Mouse (Mus musculus) adrenal gland, postnatal 36 days (tissue): ENCODE measurements around the gene Hikeshi. TPM values are rescaled to one million over a fixed set of nuclear protein-coding genes. Genes with fewer than 3 reads are reported as not detected.

Experiments
- DNase-seq, 2 experiments: peaks; one replicate each; pipeline ENCODE4 v3.0.0; 2021; ENCODE audit warnings: mixed read lengths in 1 of 2
- long read RNA-seq, 2 experiments: library from polyadenylated mRNA; stranded (forward); transcript quantifications; one replicate each; pipeline ENCODE4 v2.0.0; 2021; ENCODE audit warnings: borderline sequencing depth in 2 of 2
- total RNA-seq, 2 experiments: library from RNA; stranded (reverse); gene quantifications; 2 replicates each; pipeline ENCODE4 v1.2.3; 2021

The Hikeshi gene
- total RNA-seq, result 10 to 100 TPM; 79.1 to 87.2 TPM
- long read RNA-seq, experiment 1, transcript Hikeshi-206 (5 exons, 2,224 nt), result major isoform, 47 of 56 reads
- long read RNA-seq, experiment 1, partial matches to known transcripts, result 1 of 56 reads
- long read RNA-seq, experiment 1, other reads (novel, unspliced or antisense), result 1 of 56 reads
- long read RNA-seq, experiment 2, transcript Hikeshi-209 (4 exons, 806 nt), result minor isoform, 8 of 27 reads
- long read RNA-seq, experiment 2, transcript Hikeshi-206 (5 exons, 2,224 nt), result major isoform, 16 of 27 reads
- long read RNA-seq, experiment 2, partial matches to known transcripts, result 0 of 27 reads
- long read RNA-seq, experiment 2, other reads (novel, unspliced or antisense), result 2 of 27 reads

DNA sequence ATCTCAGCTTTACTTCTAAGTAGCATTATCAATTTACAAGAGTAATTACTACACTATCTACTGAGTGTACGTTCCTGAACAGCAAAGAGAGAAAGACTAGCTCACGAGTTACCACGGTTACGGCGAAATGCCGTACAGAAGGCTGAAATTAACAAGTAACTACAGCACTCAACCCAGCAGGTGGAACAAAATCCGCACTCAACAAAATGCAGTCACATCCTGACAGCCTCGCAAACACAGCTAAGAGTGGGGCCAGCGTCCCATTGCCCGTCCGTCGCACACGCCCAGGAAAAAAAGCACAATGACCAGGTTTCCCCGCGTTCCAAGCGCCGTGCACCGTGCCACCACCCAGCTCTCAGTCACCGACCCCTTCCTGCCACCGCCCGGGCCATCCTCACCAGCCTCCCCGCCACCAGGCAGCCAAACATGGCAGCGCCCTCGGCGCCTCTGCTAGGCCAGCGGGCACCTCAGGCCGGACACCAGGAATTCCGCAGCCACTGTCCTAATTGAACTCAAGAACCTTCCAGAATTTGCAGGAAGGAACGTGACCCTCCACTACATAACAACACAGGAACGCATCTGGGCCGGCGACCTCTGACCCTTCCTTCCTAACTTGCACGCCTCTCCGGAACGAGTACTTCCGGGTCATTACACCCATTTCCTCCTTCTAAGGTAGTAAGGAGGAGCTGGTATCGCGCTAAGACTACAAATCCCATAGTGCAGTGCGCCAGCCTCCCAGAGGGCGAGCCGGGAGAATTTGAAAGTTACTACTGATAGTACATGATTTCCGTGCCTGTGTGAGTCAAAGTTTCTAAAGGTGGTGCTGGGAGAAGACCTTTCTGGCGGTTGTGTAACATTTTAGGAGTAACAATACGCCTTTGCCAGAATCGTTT, at the start of gene Hikeshi:
Gene Hikeshi, minus strand, starts transcription at position 634 of the 893 bp plus-strand sequence.
- DNase-seq, result peak; percentile 93 to 96

DNA sequence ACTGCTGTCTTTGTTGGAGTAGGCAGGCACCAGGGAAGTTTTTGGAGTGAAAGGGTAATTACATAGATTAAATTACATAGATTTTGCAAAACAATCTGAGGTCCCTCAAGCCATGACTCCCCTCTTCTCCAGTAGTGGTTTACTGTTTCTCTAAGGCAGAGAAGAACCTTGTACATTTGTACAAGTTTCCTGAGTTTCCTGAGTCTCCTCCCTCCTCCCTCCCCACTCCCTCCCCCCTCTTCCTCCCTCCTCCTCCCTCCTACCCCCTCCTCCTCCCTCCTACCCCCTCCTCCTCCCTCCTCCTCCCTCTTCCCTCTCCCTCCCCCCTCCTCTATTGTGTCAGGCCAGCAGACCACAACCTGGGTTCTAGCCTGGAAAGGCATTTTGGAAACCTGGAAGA, 43.4 kb upstream of the Hikeshi start:
- DNase-seq, result no peak

DNA sequence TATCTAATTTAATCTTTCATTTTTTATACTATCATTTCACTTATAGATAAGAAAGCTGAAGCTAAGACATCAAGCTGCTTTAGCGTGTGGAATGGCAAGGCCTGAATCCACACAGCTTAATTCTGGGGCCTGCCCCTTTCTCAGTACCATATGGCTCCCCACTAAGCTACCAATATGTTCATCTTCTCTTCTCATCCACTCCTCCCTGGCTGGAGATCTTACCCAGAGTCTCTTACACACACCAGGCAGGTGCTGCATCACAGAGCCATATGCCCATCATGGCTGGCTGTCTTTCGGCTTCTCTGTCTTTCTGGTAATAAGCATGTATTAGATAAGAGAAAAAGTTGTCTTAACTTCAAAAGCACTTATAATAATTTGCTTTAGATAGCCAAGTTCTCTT, 42.4 kb upstream of the Hikeshi start:
- no peak for DNase-seq

DNA sequence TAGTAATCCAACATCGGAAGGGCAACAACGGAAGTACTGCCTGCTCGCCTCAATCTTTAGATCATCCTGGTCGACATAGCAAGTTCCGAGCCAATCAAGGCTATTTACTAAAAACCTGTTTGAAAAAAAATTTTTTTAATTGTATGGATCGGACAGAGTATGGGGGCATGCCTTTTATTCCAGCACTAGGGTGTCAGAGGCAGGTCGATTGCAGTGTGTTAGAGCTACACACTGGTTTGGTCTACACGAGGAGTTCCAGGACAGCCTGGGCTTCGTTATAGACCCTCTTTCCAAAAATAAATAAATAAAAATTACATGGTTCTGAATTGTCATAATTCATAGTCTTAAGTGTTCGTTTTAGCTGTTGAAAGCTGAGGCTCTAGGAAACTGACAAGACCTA, 40.6 kb upstream of the Hikeshi start:
- no peak for DNase-seq

DNA sequence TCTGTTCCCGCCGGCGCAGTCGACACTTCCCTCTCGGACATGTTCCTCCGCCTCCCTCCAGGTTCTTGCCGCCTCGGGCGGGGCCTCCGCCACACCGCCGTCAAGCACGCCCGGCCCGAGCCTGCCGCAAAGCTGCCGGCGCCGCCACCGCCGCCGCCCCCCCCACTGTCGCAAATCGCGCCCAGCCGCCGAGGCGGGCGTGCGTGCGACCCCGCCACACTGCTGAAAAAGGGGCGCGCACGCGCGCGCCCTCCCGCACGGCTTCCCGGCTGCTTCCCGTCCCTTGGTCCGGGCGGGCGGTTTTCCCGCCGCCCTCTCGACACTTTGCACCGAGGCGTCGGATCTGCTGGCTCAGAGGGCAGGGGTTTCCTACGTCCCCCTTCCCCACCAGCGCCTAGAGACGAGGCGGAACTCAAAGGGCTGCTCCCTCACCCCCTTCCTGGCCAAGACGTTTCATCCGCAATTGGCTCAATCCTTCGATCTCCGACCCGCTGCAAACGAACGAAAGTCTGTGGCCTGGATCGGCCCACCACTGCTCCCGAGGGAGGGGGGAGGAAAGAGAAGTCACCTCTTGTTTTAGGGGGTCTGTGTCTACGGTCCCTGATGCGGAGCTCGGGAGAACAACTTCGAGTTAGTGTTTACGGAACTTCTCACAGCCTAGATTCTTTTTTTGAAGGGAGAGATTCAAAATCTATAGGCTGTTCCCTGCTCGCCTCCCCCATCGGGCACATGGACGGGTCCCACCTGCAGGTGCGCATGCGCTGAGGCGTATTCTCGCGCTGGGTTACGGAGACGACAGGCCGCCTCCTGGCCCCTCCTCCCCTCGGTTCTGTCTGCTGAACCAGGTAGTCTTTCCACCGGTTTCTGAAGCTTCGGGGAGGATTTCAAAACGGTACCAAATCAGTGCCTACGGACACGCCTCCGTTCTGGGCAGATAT, 39.8 kb upstream of the Hikeshi start, which contains the start of gene Eed:
Gene Eed, minus strand, starts transcription at position 499 of the 938 bp plus-strand sequence.
- peak; percentile 96 to 98 for DNase-seq

DNA sequence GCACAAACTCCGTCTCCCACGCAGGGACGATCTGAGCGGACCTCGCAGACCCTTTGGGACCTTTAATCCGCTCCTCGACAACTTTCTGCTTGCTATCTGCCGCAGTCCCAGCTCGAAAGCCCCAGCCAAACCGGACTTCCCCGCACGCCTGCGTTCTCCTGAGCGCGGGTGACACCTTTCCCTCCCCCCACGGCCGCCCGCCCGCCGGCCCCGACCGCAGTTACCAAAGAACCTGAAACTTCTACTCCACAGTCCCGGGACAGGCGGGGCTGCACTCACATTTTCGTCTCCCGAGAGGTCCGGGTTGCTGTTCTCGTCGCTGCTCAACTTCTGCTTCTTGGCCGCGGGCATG, 39.1 kb upstream of the Hikeshi start:
- no peak for DNase-seq

DNA sequence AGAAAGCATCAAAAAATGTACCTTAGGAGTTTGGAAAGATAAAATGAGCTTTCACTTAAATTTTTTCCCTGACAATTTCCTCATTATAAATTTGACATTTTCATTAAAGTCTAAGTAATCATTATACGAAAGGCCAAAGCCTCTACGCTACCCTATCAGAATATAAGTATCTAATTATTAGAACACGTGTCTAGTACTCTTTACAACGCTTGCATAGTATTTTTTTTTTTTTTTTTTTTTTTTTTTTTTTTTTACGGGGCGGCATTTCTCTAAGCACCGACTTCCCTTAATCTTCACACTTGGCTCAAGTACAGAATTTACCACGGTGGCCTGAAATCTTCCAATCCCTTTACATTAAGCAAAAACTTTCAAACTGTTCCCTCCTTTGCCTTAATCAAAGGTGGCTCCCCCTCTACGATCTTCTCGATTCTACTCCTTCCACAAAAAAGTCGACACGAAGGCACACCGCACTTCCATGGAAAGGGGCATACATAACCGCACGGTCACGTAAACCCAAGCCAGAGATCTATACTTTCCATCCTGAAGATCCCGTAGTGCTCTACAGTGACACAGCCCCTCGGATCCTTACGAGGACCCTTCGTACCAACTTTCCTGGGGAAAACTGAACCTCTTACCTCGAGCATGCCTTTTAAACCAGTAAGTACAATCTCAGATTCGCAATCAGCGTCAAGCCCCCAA, 38.6 kb upstream of the Hikeshi start:
- DNase-seq, result peak in 1 of 2 experiments; percentile 2

DNA sequence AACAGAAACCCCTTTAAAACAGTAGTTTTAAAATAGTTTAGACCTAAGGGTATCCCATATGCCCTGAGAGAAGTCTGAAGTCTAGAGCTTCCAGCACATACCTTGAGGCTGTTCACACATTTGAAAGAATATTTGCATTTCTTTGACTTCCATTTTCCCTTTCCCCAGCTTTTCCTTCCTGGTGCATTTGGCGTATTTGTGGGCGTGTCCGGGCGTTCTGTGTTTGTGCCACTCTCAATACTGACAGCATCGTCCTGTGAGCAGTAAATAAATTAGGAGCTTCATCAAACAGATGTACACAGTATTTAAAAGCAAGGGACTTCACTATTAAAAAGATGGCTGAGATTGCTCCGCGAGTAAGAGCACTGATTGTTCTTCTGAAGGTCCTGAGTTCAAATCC, 35.8 kb upstream of the Hikeshi start:
- DNase-seq, result no peak

DNA sequence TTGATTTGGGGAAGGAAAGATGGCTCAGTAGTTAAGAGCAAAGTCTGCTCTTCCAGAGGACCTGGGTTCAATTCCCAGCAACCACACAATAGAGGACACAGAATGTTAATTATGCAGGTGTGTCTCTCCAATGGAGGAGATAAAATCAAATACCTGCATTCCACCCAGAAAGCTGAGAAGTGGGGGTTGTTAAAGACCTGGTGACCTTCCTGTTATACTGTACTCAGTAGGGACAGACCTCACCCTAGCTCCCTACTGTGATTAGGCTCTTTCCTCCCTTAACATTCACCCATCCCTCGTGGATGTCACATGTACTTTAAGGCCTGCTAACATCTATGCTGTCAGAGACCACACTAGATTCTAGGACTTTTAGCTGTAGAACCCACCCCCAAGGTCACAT, 34.6 kb upstream of the Hikeshi start:
- no peak for DNase-seq

DNA sequence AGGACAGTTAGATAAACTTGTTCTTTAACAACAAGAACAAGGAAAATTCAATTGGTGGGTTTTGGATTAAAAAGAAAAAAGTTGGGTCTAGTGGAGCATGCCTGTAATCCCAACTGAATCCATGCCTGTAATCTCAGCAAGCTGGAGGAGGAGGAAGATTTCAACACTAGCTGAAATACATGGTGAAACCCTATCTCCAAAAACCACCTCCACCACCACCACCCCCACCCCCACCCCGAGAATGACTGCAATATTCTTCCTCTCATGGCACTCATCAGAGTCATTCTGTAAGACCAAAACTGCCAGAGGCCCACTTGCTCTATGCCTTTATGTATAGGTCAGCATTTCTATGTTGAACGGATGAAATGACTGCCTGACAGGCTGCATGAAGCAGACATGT, 26.2 kb upstream of the Hikeshi start:
- no peak for DNase-seq

DNA sequence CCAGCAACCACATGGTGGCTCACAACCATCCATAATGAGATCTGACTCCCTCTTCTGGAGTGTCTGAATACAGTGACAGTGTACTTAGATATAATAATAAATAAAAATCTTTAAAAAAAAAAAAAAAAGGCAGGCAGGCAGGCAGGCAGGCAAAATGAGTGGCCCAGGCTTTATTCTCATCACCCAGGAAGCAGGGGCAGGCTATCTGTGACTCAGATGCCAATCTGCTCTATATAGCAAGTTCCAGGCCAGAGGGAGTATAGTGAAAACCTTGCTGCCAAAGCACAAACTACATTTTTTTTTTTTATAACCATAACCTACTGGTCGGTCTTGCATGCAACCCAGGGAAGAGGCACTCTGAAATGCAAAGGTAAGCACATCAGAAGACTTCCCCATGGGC, 25.8 kb upstream of the Hikeshi start:
- DNase-seq, result no peak

DNA sequence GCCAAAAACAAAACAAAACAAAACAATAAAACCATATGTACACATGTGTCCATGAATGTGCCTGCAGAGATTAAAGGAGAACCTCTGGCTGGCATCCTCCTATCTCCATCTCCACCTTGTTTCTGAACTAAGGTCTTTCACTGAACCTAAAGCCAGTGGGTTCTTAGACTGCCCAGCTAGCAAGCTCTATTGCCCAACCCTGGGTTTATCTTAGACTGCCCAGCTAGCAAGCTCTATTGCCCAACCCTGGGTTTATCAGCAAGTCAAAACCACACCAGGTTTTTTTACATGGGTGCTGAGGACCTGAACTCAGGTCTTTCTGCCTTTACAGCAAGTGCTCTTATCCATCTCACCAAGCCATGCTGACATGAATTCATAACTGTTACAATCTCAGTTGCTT, 22.1 kb upstream of the Hikeshi start:
- no peak for DNase-seq

DNA sequence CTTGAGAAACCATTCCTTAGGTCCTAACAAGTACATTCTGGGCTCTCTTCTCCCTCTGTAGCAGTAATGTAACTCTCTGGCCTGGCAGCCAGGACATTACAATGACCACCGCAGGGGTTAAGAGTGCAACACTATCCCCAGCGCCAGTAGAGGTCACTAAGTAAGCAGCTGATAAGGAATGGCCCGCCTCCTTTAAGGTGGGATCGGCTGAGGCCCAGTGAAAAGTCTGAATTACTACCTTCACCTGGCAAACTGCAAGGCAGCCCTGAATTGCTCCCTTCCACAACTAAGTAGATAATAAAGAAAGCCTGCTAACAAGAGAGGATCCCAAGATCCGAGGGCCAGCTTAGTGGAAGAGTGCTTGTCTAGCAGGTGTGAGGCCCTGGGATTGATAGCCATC, 16.3 kb upstream of the Hikeshi start:
- DNase-seq, result no peak

DNA sequence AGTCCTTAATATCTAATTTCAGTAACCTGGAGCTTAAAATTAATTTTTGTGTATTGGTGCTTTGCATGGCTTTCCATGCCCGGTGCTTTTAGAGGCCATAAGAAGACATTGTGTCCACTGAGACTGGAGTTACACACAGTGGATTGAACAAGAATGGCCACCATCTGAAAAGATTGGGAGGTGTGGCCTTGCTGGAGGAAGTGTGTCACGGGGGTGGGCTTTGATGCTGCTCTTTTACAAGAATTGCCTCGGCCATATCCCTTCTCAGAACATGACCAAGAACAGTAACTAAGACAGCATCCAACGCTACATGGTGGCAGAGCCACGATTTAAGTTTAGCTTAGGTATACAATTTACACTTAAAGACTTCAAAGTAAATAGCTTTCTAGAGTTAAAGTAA, 13.3 kb upstream of the Hikeshi start:
- no peak for DNase-seq

DNA sequence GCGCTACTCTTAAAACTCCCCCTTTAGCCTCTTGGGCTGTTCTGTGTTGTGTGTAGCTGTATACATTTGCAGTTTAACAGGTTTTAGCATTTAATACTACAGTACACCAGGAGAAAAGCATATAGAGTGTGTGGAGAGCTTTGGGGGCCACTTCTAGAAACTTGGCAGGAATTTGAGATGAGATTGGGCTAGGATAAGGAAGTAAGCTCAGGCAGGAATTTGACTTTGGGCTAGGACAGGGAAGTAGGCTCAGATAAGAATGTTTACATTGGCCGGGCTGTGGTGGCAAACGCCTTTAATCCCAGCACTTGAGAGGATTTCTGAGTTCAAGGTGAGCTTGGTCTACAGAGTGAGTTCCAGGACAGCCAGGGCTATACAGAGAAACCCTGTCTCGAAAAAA, 8.4 kb upstream of the Hikeshi start:
- DNase-seq, result no peak

DNA sequence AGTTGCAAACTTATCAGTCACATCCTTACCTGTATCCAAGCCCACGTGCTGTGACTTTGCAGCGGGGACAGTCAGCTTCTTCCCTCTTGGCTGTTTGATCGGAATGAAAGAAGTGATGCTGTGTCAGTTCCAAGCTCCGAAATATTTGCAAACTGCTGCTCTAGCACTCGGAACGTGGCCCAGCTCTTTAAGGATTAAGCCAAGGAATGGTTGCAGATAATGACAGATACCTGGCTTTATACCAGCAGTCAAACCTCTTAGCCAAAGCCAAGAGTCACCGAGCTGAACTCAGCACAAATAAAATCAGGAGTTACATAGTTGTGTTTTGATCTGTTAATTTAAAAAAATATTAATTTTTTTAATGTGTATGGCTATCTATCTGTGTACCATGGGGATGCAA, 7.0 kb upstream of the Hikeshi start:
- no peak for DNase-seq

DNA sequence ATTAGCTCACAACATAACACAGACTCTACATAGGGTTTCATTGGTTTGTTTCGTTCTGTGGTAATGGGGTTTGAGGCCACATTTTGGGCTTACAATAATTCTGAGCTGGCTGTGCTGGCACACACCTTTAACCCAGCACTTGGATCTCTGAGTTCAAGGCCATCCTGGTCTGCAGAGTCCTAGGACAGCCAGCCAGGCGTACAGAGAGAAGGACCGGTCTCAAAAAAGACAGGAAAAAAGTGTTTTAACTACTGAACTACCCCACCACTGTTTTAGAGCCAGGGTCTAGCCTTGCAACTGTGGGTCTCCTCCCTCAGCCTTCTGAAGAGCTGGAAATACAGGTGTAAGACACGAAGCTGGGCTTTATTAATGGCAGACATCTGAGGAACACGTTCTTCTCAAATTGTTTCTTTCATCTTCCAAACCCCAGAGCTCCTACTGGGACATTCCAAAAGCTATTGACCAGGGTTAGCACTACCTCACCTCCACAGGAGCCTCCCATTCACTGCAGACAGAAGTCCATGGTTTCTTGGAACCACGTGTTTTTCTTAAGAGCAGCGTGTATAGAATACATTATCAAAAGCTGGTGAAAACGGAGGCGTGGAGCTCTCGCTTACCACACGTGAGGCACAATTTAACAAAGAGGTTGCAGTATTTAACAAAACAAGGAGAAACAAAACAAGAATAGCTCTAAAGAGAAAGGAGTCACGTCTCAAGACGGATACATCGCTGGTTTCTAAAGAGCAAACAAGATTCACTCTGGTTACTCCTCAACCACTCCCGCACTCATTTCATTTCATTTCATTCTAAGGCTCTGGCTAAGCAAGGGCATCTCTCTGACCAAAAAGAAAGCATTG, 1.3 kb downstream of the Hikeshi start:
- no peak for DNase-seq

DNA sequence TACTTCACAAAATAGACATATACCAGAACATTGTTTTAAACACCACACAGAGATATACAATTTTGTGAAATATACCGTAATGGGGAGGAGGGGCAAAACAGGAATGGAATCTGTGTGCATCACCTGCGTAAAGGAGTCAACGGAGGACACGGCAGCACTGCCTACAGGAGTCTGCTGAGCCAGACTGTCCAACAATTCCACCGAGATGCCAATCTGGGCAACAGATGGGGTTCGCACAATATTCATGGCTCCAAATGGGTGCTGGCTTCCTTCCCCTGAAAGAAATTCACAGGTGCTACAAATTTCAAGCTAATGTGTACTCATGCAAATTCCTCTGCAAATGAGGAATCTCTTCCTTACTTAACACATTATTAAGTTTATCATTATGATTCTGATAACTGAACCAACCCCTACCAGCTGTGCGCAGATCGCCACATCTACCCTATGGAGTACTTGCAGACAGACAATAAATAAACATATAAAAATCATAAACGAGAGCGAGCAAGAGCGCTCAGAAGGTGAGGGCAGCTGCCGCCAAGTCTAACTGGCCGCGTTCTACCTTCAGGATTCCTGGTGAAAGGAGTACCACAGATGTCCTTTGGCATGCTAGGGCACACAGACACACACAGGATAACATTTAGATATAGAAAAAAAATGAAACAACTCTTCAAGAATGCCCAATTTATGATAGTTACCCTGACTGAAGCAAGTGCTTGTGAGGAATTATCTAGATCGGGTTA, 17.4 kb downstream of the Hikeshi start:
- DNase-seq, result no peak

DNA sequence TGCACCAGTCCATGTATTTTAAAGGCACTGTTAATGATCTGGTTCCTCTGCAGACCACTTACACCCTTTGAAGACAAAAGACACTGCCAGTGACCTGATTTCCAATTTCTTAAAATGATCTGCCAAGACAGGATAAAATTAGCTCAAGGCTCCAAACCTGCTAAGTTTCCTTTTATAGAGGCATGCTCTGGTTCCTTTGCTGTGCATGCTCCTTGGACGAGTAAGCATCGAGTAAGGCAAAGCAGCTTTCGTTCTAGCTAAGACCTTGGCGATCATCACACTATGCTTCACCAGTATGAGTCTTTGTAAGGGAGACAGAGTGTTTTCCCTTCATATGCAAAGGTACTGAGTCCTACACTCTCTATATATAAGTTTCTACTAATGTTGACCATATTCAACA, 23.2 kb downstream of the Hikeshi start:
- no peak for DNase-seq

DNA sequence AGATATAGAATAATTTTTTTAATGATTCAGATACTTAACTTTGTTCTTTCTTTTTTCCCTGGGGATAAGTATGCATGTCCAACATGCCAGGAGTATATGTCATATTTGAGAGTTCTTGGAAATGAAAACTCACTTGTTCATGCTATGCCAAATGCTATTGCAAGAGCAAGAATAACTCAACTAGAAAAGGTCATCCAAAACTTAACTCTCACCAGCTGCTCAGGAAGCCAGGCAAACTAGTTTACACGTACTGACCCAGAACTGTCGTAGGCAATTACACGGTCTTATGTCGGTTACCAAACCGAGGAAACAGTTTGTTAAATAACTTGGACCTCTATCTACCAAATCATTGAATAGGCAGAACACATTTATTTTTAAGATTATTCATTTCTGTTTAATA, 24.3 kb downstream of the Hikeshi start:
- no peak for DNase-seq
